ENCODE assay signal across 12 mouse cellular contexts in genomic region chr11:93443777-93444176, GRCm38 (mm10).
"Had no signal": no experiment of that assay in that cellular context is flagged by ENCODE, and none has a peak within 500 bp of the region (broad histone marks: within the 10 kb centered on the region; RNA-seq: fewer than 3 reads in every experiment).

No protein-coding gene starts in this region.

- H3K4me1 ChIP-seq: limb, embryonic 15.5 days; liver, embryonic 12.5 days; lung, embryonic 15.5 days; neural tube, embryonic 15.5 days had no signal

- H3K4me3 ChIP-seq: left cerebral cortex, adult 2 months; limb, embryonic 15.5 days; liver, embryonic 12.5 days; lung, embryonic 15.5 days; midbrain, embryonic 13.5 days; myocyte; neural tube, embryonic 15.5 days had no signal

- DNase-seq: kidney, postnatal 10 days; lung, postnatal 14 days; right cerebral cortex, adult 18-20 months; right cerebral cortex, postnatal 25 days; thymus, postnatal 36 days had no signal

- ATAC-seq: liver, embryonic 12.5 days; midbrain, embryonic 13.5 days had no signal

- H3K4me2 ChIP-seq: limb, embryonic 15.5 days; liver, embryonic 12.5 days; lung, embryonic 15.5 days; midbrain, embryonic 13.5 days; neural tube, embryonic 15.5 days had no signal

- H3K9me3 ChIP-seq: limb, embryonic 15.5 days; liver, embryonic 12.5 days; lung, embryonic 15.5 days; midbrain, embryonic 13.5 days; neural tube, embryonic 15.5 days had no signal

- H3K27me3 ChIP-seq: limb, embryonic 15.5 days; liver, embryonic 12.5 days; lung, embryonic 15.5 days; midbrain, embryonic 13.5 days; neural tube, embryonic 15.5 days had no signal

- H3K9ac ChIP-seq: limb, embryonic 15.5 days; liver, embryonic 12.5 days; lung, embryonic 15.5 days; midbrain, embryonic 13.5 days; neural tube, embryonic 15.5 days had no signal

- H3K36me3 ChIP-seq: limb, embryonic 15.5 days; liver, embryonic 12.5 days; lung, embryonic 15.5 days; midbrain, embryonic 13.5 days; neural tube, embryonic 15.5 days had no signal

- H3K27ac ChIP-seq: left cerebral cortex, adult 2 months; limb, embryonic 15.5 days; liver, embryonic 12.5 days; lung, embryonic 15.5 days; midbrain, embryonic 13.5 days; neural tube, embryonic 15.5 days had no signal
